Mouse (Mus musculus) 416B (cell line): ENCODE results near the gene Tmod3.
"Not testable (repeated sequence)": the region's sequence is repeated elsewhere in the genome, so short reads cannot be mapped to it uniquely, and the experiment has no call there.

Source experiments
- DNase-seq: peaks from one replicate; pipeline ENCODE4 v3.0.0; 2011; ENCODE audit warnings: low read depth

Tmod3 gene

GRCm38 (mm10) chr9:75494407-75495005 is 65.0 kb downstream of the Tmod3 start:
- DNase-seq = no peak

DNA sequence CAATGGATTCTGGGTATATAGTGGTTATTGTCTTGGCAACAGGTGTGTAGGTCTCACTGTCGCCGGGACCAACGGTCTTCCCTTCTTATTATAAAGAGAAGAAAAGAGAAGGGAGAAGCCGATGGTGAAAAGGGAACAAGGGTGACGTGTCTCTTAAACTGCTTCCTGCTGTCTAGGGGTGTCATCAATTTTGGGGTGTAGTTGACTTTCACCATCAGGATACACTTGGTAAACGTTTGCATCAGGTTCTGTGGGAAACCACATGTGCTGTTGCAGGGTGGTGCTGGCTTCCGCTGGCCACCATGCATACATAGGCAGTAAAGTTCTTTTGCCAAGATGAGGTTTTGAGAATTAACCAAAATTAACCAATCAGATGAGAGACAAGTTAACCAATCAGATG is 71.2 kb downstream of the Tmod3 start:
- not testable (repeated sequence) for DNase-seq

GRCm38 (mm10) chr9:75485231-75485630 is 74.2 kb downstream of the Tmod3 start:
- DNase-seq = no peak

GRCm38 (mm10) chr9:75480536-75481075 is 78.9 kb downstream of the Tmod3 start:
- no peak for DNase-seq

DNA sequence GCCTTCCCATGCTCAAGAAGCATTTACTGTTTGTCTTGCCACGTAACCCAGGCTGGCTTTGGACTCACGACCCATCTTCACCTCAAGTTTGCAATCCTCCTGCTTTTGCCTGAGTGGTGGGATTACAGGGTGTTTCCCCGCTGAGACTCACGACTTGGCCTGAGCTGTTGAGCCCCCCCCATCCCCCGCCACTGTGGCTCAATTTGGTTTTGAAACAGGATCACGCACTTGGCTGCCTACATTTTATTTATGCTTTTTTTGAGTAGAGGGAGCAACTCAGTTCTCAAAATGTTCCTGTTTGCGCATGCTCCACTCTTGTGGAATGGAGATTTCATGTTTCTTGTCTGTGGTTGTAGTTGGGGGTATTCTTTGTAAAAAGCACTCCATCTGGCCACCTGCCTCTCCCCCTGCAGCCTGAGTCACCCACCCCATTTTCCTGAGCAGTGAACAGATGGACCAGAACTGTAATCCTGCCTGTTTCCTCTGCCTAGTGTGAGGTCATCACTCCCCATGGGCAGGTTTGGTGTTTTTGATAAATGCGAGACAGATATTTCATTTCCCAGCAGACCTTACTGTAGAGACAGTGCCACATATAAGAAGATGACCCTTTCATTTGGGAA is 80.2 kb downstream of the Tmod3 start:
- peak; percentile 84 for DNase-seq

DNA sequence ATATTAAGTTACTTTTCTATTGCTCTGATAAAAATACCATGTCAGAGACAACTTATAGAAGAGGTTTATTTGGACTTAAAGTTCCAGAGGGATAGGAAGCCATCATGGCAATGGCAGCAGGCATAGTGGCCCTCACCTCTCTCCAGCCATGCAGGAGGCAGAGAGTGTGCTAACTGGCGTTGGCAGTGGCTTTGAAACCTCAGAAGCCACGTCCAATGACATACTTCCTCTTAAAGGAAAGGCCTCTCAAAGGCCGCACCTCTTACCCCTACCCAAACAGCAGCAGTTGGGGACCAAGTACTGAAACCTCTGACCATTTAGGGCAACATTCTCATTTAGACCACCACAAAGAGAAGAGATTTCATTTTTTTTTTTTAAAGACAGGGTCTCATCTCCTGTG is 82.2 kb downstream of the Tmod3 start:
- DNase-seq = peak; percentile 87

DNA sequence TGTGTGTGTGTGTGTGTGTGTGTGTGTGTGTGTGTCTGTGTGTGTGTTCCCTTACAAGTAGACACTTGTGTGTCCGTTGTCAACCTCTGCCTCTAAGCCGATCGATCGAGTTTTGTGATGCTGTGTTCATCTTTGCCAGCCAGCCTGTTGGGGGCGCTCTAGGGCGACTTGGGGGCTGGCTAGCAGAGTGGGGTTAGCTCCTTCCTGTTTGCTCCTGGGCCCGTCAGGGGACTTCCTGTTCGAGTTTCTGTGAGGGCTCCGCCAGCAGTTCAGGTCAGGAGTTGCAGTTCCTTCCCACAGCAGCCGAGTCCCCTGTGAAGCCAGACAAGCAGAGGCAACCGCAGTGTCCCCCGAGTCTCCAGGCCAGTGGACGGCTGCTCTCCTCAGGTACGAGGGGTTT is 91.2 kb downstream of the Tmod3 start:
- peak; percentile 87 for DNase-seq

GRCm38 (mm10) chr9:75467581-75467980 is 91.9 kb downstream of the Tmod3 start:
- peak; percentile 12 for DNase-seq

DNA sequence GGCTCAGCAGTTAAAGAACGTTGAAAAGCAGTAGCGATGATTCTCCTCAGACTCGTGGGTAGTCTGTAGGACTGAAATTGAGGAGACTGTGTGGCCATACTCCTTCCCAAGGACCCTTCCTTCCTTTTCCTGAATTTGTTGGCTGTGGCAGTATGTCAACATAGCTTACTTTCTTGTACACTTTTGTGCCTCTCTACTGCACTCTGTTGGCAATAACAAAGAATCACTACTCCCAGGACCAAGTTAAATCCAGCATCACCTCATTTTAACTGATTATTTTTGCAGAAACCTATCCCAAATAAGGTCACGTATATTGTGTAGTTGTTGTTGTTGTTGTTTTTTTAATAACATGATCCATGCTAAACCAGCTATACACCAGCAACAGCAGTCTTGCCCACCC is 92.8 kb downstream of the Tmod3 start:
- peak; percentile 56 for DNase-seq

GRCm38 (mm10) chr9:75465856-75466255 is 93.6 kb downstream of the Tmod3 start:
- DNase-seq = no peak

GRCm38 (mm10) chr9:75463050-75463660 is 96.3 kb downstream of the Tmod3 start:
- no peak for DNase-seq

DNA sequence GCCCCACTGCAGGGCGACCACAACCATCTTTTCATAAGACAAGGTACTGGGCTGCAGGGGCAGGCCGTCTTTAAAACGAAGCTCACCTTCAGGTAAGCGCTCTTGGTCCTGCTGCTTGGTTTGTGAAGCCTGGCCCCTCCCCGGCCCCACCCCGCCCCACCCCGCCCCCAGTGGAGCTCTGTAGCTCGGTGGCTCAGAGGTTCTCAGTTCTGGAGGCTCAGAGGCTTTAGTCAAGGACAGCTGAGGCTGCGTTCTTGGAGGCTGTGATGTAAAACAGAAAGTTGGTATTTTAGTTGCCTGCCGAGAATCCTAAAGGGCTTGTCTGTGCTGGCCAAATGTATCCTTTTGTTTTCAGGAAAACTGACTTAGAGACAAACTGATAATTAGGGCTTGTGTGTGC is 103.8 kb downstream of the Tmod3 start:
- no peak for DNase-seq

- DNase-seq = no peak
These were observed 105.5 kb downstream of the Tmod3 start for GRCm38 (mm10) chr9:75453994-75454393.

GRCm38 (mm10) chr9:75448021-75448420 is 111.4 kb downstream of the Tmod3 start:
- DNase-seq = no peak
